Mouse (Mus musculus) c-Kit-positive CD71-positive TER-119-negative erythroid progenitor cells, embryonic 14.5 days (primary cell): ENCODE measurements around the gene Gm17349.

Source experiments
- DNase-seq: peaks from one replicate; pipeline ENCODE4 v3.0.0-alpha.2; 2013; ENCODE audit warnings: low read depth

Gm17349 gene

DNA sequence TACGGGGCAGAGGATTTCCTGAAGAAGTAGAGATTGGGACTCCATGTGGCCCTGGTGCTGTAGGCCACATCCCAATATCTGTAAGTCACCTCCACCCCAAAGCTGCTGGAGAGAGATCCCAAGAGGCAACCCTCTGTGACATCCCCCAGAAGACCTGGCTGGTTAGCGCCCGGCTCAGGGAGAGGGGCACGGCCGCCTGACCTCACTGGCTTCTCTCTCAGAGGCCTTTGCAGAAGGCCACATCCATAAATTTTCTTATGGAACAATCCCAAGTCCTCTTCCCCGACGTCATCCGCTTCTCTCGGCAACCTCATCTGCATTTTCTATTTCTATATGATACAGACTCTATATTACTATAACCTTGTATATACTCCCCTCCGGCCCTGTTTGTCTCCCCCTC lies 5.6 kb downstream of the Gm17349 start:
- no peak for DNase-seq

DNA sequence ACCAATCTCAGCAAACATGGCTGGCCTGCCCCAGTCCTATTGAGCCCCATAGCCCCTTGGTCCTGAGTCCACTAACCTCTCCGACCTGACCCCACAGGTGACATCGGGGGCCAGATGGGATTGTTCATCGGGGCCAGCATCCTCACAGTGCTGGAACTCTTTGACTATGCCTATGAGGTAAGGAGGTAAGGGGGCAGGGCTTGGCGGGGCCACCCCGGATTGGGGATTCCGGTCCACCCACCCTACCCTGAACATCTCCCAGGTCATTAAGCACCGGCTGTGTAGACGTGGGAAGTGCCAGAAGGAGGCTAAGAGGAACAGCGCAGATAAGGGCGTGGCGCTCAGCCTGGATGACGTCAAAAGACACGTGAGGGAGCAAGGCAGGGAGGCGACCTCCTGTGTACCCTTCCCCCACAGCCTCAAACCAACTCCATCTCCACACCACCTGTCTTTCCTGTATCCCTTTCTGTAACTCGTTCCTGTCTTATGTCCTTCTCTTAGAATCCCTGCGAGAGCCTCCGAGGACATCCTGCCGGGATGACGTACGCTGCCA lies 6.7 kb downstream of the Gm17349 start:
- no peak for DNase-seq

DNA sequence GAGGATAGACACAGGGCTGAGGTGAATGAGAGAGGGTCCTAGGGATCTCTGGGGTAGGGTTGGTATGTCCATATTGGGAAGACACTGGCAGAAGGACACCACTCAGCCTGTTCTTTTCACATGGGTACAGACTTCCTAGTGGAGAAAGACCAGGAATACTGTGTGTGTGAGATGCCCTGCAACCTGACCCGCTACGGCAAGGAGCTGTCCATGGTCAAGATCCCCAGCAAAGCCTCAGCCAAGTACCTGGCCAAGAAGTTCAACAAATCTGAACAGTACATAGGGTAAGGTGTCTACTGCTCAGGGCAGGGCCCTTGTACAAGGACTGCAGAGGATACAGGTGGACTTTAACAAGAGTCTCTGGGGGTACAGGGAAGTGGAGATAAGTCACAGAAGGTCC lies 8.0 kb downstream of the Gm17349 start:
- DNase-seq: no peak

DNA sequence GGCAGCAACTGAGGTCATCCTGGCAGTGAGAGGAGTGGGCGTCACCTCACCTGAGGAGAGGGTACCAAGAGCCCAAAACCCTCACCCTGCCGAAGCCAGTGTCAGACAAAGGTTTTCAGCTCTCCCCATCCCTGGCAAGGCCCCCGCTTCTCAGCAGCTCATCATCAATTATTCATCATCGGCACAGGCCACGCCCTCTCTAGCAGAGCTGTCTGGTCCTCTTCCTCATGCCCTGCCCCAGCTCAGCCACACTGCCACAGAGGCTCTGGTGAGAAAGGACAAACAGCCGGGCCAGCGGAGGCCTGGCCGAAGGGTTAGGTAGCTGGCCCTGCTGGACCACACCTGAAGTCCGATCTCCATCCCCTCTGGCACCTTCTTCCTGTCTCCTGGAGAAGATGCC lies 13.3 kb downstream of the Gm17349 start:
- DNase-seq: no peak

DNA sequence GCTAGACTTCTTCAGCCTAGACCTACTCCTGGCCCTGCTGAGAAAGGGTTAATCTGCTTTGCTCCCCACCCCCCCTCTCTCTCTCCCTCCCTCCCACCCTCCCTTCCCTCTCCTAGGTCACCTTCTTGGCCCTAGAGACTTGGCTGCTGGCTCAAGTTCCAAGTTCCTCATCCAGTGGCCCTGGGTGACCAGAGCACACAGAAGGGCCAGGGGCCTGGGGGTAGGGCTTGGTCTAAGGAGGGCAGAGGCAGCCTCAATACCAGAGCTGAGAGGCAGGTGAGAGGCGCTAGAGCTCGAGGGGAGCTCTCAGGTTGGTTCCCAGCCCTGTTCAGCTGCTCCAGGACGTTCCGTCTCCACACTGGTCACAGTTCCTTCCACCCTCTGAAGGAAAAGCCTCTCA lies 14.4 kb downstream of the Gm17349 start:
- no peak for DNase-seq

DNA sequence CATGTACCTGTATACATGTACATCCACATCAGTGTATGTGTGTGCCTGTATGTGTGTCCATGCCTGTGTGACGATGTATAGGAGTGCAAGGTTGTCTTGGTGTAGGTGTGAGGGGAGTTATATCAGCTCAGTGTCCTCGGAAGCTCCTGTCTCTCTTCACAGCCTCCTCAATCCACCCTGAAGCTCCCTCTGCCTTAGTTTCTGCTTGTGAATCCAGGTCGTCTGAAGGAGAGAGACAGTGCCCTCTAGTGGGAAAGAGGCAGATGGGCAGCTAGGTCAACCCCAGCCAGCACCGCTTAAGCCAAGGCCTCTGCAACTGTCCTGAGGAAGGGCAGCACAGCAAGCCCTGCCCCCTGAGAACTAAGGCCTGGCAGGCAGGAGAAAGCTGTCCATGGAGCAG lies 16.6 kb downstream of the Gm17349 start:
- no peak for DNase-seq

DNA sequence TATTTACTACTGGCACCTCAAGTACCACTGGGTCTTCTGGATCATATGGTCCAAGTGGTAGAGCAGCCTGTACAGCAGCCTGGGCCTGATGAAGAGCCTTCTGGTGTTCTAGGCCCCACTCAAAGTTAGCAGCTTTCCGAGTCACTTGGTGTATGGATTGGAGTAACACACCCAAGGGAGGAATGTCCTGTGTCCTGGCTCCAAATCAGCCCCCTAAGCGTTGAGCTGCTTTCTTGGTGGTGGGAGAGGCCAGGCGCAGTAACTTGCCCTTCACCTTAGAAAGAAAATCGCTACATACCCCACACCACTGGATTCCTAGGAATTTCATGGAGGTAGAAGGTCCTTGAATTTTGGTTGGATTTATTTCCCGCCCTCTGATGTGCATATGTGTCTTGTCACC lies 21.1 kb downstream of the Gm17349 start:
- no peak for DNase-seq

DNA sequence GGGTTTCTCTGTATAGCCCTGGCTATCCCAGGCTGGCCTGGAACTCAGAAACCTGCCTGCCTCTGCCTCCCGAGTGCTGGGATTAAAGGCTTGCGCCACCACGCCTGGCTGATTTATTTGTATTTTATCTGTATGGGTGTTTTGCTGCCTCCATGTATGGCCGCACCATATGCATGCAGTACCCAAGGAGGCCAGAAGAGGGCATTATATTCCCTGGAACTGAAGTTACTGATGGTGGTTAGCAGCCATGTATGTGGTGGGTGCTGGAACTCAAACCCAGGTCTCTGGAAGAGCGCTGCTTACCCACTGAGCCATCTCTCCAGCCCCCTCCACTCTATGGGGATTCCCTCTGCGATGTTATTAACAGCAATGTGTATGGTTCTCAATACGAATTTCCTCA lies 22.4 kb downstream of the Gm17349 start:
- DNase-seq: peak; percentile 38

DNA sequence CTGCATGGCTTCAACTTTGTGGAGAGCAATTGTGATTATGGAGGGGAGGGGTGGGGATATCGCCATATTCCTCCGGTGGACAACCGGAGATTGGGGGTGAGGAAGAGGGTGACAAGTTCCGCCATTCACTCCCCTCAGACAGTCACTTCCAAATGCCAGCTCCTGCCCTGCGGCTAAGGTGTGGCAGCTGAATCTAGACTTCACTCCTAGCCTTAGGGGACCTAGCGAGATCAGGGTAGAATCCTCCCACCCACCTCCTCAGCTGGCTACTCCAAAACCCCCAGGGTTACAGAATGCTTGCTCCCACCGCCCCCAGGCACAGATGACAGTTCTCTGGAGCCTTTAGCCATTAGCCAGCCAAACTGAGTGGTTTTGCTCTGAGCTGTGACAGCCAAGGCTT lies 26.3 kb downstream of the Gm17349 start:
- no peak for DNase-seq

DNA sequence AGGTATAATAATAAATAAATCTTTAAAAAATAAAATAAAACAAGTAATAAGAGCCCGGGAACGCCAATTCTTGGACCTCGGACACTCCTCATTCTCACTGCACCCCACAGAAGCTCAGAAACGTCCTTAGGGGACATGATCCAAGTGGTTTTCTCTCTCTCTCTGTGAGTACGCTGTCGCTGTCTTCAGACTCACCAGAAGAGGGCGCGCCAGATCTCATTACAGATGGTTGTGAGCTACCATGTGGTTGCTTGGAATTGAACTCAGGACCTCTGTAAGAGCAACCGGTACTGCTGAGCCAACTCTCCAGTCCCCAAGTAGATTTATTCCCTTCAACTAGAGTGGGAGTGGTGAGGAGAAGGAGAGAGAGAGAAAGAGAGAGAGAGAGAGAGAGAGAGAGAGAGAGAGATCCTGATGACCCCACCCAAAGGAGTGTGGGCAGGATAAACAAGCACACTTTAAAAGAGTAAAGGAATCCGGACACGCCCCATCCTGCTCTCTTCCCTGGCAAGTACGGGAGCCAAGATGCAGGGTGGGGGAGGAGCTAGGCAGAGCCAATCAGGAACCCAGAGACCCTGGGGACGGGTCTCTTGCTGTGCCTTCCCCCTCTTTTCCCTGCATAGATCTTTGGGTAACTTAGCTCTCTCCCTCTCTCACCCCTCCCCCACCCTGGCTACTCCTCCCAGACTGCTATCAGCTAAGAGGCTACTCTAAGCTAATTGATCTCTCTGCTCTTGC lies 27.1 kb downstream of the Gm17349 start:
- DNase-seq: no peak

DNA sequence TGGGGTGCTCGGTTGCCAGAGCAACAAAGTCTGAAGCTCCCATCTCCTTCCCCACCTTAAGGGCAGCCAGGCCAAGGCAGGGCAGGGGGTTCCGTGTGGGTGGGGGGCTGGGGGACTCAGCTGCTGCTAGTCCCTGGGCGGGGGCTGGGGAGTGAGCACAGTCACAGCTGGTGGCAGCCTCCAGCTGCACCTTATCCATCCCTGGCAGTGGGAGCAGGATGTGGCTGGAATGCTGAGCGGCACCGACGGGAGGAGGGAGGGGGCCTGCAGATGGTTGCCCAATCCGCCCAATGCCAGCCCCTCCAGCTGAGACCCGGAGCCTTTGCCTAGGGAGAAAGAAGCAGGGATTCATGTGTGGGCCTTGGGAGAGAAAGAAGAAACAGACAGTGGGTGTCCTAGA lies 28.2 kb downstream of the Gm17349 start:
- no peak for DNase-seq

DNA sequence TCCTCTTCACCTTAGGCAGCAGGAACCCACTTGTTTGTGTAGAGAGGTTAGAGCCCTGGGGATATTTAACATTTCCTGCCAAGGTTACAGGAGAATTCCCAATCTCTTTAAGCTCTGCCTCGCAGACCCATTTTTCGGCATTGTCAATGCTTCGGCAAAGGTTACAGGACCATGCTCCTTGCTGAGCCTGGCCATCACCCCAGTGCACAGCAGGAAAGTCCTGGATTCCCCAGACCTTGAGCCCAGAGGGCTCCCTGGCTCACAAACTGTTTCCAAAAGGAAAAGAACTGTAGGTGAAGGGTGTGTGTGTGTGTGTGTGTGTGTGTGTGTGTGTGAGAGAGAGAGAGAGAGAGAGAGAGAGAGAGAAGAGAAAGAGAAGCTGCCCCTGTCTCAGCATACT lies 30.4 kb downstream of the Gm17349 start:
- no peak for DNase-seq

DNA sequence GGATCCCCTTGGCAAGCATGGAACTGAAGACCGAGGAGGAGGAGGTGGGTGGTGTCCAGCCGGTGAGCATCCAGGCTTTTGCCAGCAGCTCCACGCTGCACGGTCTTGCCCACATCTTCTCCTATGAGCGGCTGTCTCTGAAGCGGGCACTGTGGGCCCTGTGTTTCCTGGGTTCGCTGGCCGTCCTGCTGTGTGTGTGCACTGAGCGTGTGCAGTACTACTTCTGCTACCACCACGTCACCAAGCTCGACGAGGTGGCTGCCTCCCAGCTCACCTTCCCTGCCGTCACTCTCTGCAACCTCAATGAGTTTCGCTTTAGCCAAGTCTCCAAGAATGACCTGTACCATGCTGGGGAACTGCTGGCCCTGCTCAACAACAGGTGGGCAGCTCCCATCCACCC lies 33.5 kb downstream of the Gm17349 start:
- DNase-seq: no peak

DNA sequence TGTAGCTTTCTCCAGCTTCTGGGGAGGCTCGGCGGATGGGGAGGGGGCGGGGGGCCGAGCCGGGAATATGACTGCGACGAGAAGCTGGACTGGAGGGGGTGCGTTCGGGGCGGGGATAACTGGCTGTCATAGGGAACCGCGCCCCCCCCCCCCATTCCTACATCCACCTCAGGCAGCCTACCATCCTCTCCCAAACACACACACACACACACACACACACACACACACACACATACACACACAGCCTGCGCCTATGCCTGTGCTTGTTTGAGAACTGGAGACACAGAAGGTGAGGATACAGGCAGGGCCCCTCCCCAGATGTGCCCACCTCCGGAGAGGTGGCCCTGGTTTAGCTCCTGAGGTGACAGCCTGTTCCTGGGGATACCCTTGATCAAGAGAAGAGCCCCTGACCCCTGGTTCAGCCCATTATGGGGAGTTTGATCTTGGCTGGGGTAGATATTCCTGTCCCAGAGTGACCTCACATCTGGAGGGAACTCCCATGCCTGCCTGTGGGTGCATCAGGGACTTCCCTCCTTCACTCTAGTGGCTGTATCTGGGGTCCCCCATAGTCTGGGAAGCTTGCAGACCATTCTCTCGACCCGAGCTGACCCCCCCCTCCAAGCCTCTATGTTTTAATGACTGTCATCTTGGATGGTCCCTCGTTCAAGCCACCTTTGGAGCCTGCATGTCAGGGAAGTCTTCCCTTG lies 34.2 kb downstream of the Gm17349 start:
- no peak for DNase-seq

DNA sequence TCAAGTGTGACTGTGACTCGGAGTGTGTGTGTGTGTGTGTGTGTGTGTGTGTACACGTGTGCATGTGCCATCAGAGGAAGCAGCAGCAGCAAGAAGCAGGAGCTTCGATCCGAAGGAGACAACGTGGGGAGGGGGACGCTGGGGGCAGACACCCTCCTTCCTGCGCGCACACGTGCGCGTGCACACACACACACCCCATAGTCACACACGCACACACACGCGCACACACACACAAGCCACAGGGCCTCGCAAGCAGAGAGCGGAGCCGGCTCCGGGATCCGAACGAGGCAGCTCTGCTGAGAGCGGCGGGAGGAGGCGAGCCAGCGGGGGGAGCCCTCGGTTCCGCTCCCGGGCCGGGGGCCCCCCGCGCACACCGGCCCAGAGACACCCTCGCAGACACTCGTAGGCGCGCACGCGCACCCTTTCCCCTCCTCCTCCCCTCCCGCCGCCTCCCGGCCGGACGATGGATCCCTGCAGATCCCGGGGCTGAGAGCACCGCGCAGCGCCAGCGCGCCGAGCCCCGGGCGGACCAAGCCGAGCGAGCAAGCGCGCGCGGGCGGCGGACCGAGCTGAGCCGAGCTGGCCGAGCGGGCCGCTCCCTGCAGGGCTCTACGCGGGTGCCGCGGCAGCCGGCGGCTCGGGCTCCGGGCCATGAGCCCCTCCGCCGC lies 35.0 kb downstream of the Gm17349 start, which contains the start of gene Asic1:
TSS of gene Asic1 (plus strand) at position 215 of the 668 bp plus-strand sequence.
- no peak for DNase-seq

DNA sequence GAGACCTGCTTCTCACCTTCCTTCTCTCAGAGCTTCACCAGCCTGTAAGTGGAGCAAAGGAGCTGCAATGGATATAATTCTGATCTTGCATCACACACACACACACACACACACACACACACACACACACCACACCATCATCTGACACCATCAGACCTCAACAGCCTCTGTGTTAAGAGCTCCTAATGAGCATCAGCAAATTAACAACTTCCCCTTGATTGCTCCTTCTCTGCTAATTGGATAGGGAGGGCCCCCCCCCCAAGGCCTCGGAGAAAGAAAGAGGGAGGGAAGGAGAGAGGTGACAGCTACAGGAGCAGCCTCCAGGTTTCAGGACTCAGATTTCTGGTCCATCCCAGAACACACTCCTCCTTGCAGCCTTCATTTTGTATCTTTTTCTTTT lies 35.9 kb downstream of the Gm17349 start:
- DNase-seq: no peak

DNA sequence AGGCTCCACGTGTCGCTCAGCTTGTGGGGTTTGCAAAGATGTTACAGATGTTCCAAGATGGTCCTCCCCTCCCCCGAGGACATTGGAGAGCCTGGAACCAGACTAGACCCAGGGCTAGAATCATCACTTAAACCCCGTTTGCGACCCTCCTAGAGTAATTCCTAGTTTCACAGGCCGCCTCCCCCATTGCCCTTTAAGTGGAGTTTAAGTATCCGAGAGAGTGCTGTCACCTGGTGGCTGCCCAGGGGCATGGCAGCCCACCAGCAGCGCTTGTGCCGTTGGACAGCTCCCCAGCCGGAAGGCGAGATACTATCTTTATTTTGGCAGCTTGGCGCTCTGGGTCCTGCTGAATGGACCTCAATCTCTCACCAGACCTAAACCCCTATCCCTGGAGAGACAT lies 36.4 kb downstream of the Gm17349 start:
- DNase-seq: no peak

DNA sequence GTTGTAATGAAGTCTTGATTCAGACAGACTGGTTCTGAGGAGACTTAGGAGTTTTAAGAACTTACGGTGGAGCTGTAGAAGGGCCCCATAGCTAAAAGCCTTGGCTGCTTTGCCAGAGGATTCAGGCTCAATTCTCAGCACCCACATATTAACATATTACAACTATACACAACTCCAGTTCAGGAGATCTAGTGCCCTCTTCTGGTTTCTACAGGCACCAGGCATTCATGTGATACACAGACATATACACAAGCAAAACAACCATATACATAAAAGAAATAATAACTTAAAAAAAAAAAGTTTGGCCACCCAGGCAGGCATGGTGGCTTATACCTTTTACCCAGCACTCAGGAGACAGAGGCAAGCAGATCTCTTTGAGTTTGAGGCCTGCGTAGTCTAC lies 37.7 kb downstream of the Gm17349 start:
- no peak for DNase-seq

DNA sequence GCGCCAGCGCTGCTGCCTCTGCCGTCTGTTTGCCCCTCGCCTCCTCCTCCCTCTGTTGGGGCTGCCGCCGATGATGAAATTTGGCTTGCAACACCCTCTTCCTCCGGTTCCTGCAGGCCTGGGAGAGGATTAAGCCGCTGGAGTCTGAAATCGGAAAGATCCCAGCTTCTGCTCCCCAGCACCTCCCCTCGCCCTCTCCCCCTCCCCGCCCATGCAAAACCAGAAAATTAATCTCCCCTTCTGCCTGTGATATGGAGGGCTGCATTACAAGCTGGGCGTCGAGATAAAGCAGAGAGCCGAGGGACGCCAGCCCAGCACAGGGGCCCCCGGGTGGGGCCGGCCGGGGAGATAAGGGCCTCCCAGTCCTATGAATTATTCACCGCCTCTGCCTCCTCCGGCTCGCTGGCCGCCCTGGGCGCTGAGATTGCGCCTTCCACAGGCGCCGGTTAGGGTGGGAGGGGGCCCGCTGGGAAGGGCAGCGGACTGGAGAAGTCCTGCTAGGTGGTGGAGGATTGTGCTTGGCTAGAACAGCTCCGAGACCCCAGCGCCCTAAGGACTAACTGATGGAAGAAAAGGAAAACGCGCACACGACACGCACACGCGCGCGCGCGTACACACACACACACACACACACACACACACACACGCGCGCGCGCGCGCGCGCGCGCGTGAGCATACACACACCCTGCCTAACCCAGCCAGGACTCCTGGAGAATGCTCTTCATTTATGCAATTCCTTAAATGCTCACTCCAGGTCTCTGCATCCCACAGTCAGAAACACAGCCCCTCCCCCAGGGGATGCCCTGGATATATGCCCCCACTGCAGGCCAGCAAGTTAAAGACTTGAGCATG lies 40.5 kb downstream of the Gm17349 start:
- DNase-seq: peak; percentile 80

DNA sequence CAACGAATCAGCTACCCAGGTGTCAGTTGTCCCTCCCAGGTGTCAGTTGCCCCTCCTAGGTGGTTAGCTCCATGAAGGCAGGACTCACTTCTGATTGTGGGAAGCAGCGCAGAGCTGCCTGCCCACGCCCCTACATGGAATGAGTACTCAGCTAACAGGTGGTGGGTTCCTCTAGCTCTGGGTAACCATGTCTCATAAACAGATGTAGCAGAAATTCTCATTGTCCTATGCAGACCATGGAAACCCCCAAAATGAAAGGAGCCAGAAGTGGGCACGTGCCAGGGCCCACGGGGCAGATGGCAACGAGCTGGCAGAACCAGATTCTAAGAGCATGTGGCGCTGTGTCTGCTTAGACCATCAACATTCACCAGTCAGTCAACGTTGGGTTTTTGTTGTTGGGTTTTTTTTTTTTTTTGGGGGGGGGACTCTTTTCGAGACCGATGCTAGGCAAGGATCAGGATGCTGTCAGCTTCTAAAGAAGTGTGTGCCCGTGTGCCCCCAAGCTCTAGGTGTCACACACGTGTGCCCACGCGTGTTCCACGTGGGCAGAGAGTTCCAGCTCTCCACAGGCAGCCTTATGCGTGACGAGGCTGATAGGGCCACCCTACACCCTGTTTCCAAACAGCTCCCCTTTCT lies 41.2 kb downstream of the Gm17349 start:
- no peak for DNase-seq

DNA sequence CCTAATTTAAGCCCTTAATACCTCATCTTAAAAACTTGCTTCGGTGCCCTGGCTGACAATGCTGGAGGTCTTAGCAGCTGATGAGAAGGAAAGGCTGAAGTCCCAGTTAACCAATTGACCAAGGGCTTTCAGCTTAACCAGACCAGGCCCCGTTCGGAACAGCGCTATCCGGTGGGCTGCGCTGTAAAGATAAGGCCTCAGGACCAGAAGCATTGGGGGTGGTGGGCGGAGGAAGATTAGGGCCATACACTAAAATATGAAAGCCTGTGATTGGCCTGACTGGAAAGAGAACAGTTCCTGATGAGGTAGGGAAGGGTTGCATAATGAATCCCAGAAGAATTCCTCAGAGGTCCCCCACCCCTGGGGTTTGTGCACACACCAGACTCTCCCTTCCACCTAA lies 42.9 kb downstream of the Gm17349 start:
- no peak for DNase-seq
